ENCODE assay signal across 10 mouse cellular contexts in the genomic region with DNA sequence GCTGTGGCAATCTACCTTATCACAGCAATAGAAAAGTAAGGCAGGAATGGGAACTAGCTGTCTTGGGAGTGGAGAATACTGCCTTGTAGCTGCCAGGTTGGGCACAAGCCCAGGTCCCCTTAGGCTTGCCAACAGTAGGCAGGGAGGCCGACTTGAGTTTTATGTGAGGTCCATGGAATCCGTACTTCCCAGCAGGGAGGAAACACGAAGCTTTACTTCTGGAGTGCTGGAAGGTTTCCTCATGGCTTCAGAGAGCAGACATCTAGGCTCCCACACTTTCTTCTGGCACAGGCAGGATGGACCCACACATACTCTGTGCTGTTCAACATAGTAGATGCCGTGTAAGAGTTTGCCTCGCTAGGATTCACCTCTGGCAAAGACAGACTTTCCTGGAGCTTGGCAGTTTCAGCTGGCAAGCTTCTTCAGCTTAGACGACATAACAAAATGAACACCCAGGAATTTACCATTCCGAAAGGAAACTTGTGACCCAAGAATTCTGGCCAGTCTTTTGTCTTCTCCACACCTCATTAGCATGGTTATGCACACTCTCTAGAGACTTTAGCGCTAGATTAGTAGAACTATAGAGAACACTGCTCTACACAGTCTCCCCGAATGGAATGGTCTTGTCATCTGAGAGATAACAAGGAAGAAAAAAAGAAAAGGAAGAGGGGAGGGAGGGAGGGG.
DNase-seq lines count a peak whose midpoint lies in the region; ATAC-seq lines count a peak whose summit lies in the region.
"Had no signal": no experiment of that assay in that cellular context is flagged by ENCODE, and none has a peak within 500 bp of the region (broad histone marks: within the 10 kb centered on the region; RNA-seq: fewer than 3 reads in every experiment).

No protein-coding gene starts in this region.

- ATAC-seq in forebrain, embryonic 16.5 days = peak; percentile 71

- no peaks in the 10 kb centered on the region for H3K36me3 ChIP-seq in forebrain, embryonic 16.5 days (ENCODE audit: control insufficient read depth, insufficient read depth)
- H3K36me3 ChIP-seq: neural tube, embryonic 13.5 days had no signal

- DNase-seq in adrenal gland, postnatal 25 days = peak; percentile 18
- DNase-seq in adrenal gland, postnatal 4 days (ENCODE audit: low spot score in 2 of 2) = no peak
- DNase-seq in kidney, adult 9 months = peak; percentile 17
- DNase-seq in kidney, adult 8-10 months = no peak
- peak; percentile 49 for DNase-seq in ZHBTc4 (ENCODE audit: low read depth, low spot score)
- no peak for DNase-seq in embryo, embryonic 10.5 days (ENCODE audit: low spot score)
- DNase-seq in thymus, postnatal 36 days = no peak
- DNase-seq: kidney, postnatal 10 days had no signal

- 0 out of 2 replicates have a peak, but pooled peaks cover 2% of the 10 kb centered on the region for H3K4me1 ChIP-seq in forebrain, embryonic 16.5 days (replicated peaks; ENCODE audit: control insufficient read depth, insufficient read depth, low read length)
- H3K4me1 ChIP-seq: neural tube, embryonic 13.5 days had no signal

- WGBS in forebrain, embryonic 16.5 days = 41% methylated on average over 9 of the region's 9 CpGs

- no peak overlapping the region for H3K9ac ChIP-seq in forebrain, embryonic 16.5 days (replicated peaks; ENCODE audit: low read depth, low read length)
- H3K9ac ChIP-seq: neural tube, embryonic 13.5 days had no signal

- H3K27me3 ChIP-seq in forebrain, embryonic 16.5 days (replicated peaks; ENCODE audit: control insufficient read depth, insufficient read depth, low read length) = no peaks in the 10 kb centered on the region
- H3K27me3 ChIP-seq: neural tube, embryonic 13.5 days had no signal

- H3K4me3 ChIP-seq in forebrain, embryonic 16.5 days (replicated peaks; ENCODE audit: low read length) = no peak overlapping the region
- H3K4me3 ChIP-seq: neural tube, embryonic 13.5 days had no signal

- no peak overlapping the region for H3K27ac ChIP-seq in forebrain, embryonic 16.5 days (ENCODE audit: low read length)
- H3K27ac ChIP-seq: neural tube, embryonic 13.5 days had no signal

- 0 out of 2 replicates have a peak, but pooled peaks cover 2% of the 10 kb centered on the region for H3K9me3 ChIP-seq in forebrain, embryonic 16.5 days (ENCODE audit: control insufficient read depth, low read length)

- H3K4me2 ChIP-seq in forebrain, embryonic 16.5 days (ENCODE audit: low read length) = no peak overlapping the region
- H3K4me2 ChIP-seq: neural tube, embryonic 13.5 days had no signal

Comparison
In these comparisons a context has a peak if more than half of its experiments do, and no peak if none do; other contexts are left out.
1. DNase-seq: peak in adrenal gland, postnatal 25 days (single experiment), kidney, adult 9 months (single experiment) and ZHBTc4 (single experiment); none in adrenal gland, postnatal 4 days (0 of 2), kidney, adult 8-10 months (0 of 2), embryo, embryonic 10.5 days (single experiment) and thymus, postnatal 36 days (0 of 2).